Mouse (Mus musculus): ENCODE data around the gene A630076J17Rik. TPM values are rescaled to one million over a fixed set of nuclear protein-coding genes. Genes with fewer than 3 reads are reported as not detected.

A630076J17Rik gene
- polyA plus RNA-seq, 1 experiment, result not detected

GRCm38 (mm10) chr3:107275351-107275750 is 44.9 kb downstream of the A630076J17Rik start:
- Histone ChIP-seq H3K36me3 (ENCODE audit: control insufficient read depth, insufficient read depth, low read length) (no peaks in the 10 kb centered on the region), H3K4me1 (ENCODE audit: control insufficient read depth, insufficient read depth, low read length) (peaks cover 6% of the 10 kb centered on the region; the same call in 1 of the 2 replicates), H3K27me3 (replicated peaks; ENCODE audit: control insufficient read depth, insufficient read depth, low read length) (no peaks in the 10 kb centered on the region), H3K27ac (ENCODE audit: insufficient read depth, low read depth, low read length) (no peak overlapping the region), H3K4me3 (ENCODE audit: insufficient read depth, low read depth, low read length) (no peak overlapping the region)
- no peak for DNase-seq
- TF ChIP-seq CTCF (conservative IDR thresholded peaks at IDR 0.05; ENCODE audit: insufficient read depth, insufficient read length, low read depth, low read length) (no peak), POLR2A (IDR thresholded peaks at IDR 0.05; ENCODE audit: low read depth, low read length) (no peak)
- 76% methylated on average over 5 of the region's 5 CpGs for WGBS

GRCm38 (mm10) chr3:107275996-107276395 is 45.6 kb downstream of the A630076J17Rik start:
- TF ChIP-seq CTCF (conservative IDR thresholded peaks at IDR 0.05; ENCODE audit: insufficient read depth, insufficient read length, low read depth, low read length) (no peak), POLR2A (IDR thresholded peaks at IDR 0.05; ENCODE audit: low read depth, low read length) (no peak)
- WGBS, result 56% methylated on average over 4 of the region's 4 CpGs
- Histone ChIP-seq H3K27ac (ENCODE audit: insufficient read depth, low read depth, low read length) (no peak overlapping the region), H3K36me3 (ENCODE audit: control insufficient read depth, insufficient read depth, low read length) (no peaks in the 10 kb centered on the region), H3K27me3 (replicated peaks; ENCODE audit: control insufficient read depth, insufficient read depth, low read length) (no peaks in the 10 kb centered on the region), H3K4me3 (ENCODE audit: insufficient read depth, low read depth, low read length) (no peak overlapping the region), H3K4me1 (ENCODE audit: control insufficient read depth, insufficient read depth, low read length) (peaks cover 6% of the 10 kb centered on the region; the same call in 1 of the 2 replicates)
- DNase-seq, result peak; percentile 56

- 86% methylated on average over 3 of the region's 3 CpGs for WGBS
Measured at GRCm38 (mm10) chr3:107276626-107277025, 46.2 kb downstream of the A630076J17Rik start.

GRCm38 (mm10) chr3:107278479-107279269 is 48.3 kb downstream of the A630076J17Rik start, which contains the start of gene Lamtor5:
Lamtor5 (plus strand) TSS chr3:107278858.
- peak within 1 kb of the TSS; percentile 73 for H3K27ac ChIP-seq (ENCODE audit: insufficient read depth, low read depth, low read length)
- 1% methylated on average over 43 of the region's 43 CpGs for WGBS
- H3K4me1 ChIP-seq (ENCODE audit: control insufficient read depth, insufficient read depth, low read length), result peaks cover 6% of the 10 kb centered on the region
- H3K27me3 ChIP-seq (replicated peaks; ENCODE audit: control insufficient read depth, insufficient read depth, low read length), result no peaks in the 10 kb centered on the region
- H3K4me3 ChIP-seq (ENCODE audit: insufficient read depth, low read depth, low read length), result peak within 1 kb of the TSS; percentile 72
- H3K36me3 ChIP-seq (ENCODE audit: control insufficient read depth, insufficient read depth, low read length), result peaks cover 6% of the 10 kb centered on the region
- peak; percentile 95 for DNase-seq
- no peak for TF ChIP-seq POLR2A (IDR thresholded peaks at IDR 0.05; ENCODE audit: low read depth, low read length)
- TF ChIP-seq CTCF (conservative IDR thresholded peaks at IDR 0.05; ENCODE audit: insufficient read depth, insufficient read length, low read depth, low read length), result no peak

More at GRCm38 (mm10) chr3:107276626-107277025, 46.2 kb downstream of the A630076J17Rik start:
- Histone ChIP-seq H3K27ac (ENCODE audit: insufficient read depth, low read depth, low read length) (no peak overlapping the region), H3K36me3 (ENCODE audit: control insufficient read depth, insufficient read depth, low read length) (no peaks in the 10 kb centered on the region), H3K4me1 (ENCODE audit: control insufficient read depth, insufficient read depth, low read length) (peaks cover 6% of the 10 kb centered on the region), H3K4me3 (ENCODE audit: insufficient read depth, low read depth, low read length) (no peak overlapping the region), H3K27me3 (replicated peaks; ENCODE audit: control insufficient read depth, insufficient read depth, low read length) (no peaks in the 10 kb centered on the region)
- TF ChIP-seq POLR2A (IDR thresholded peaks at IDR 0.05; ENCODE audit: low read depth, low read length) (no peak), CTCF (conservative IDR thresholded peaks at IDR 0.05; ENCODE audit: insufficient read depth, insufficient read length, low read depth, low read length) (no peak)
- DNase-seq, result no peak

Other genes starting within 250 kb of the A630076J17Rik start
- gene Kcna3, start 194.4 kb upstream of the A630076J17Rik start, polyA plus RNA-seq (2012; rRNA removed), result 0.49 and 1.1 TPM in 2 replicates
- gene Kcna2, start 129.5 kb upstream of the A630076J17Rik start, polyA plus RNA-seq (2012; rRNA removed), result 0.23 and 0.34 TPM in 2 replicates
- gene Kcna10, start 47.6 kb upstream of the A630076J17Rik start, polyA plus RNA-seq (2012; rRNA removed), result not detected in 2 replicates
- 1.9 and 2.4 TPM in 2 replicates for gene Cym, start 8.9 kb upstream of the A630076J17Rik start, polyA plus RNA-seq (2012; rRNA removed)
- 10.8 and 12.8 TPM in 2 replicates for gene Prok1, start 9.1 kb downstream of the A630076J17Rik start, polyA plus RNA-seq (2012; rRNA removed)
- gene Lamtor5, start 48.2 kb downstream of the A630076J17Rik start, polyA plus RNA-seq (2012; rRNA removed), result 225 and 280 TPM in 2 replicates
- gene Slc16a4, start 60.6 kb downstream of the A630076J17Rik start, polyA plus RNA-seq (2012; rRNA removed), result 48.2 and 50.8 TPM in 2 replicates
- 6.2 and 6.4 TPM in 2 replicates for gene Rbm15, start 103.1 kb downstream of the A630076J17Rik start, polyA plus RNA-seq (2012; rRNA removed)
- gene Kcnc4, start 228.9 kb downstream of the A630076J17Rik start, polyA plus RNA-seq (2012; rRNA removed), result 0.20 and 0.78 TPM in 2 replicates